Mouse (Mus musculus) cerebellum, postnatal 10 days (tissue): ENCODE results near the gene Zscan4-ps2.
"Not testable (repeated sequence)": the region's sequence is repeated elsewhere in the genome, so short reads cannot be mapped to it uniquely, and the experiment has no call there.

ENCODE experiments used
- DNase-seq, 2 experiments: peaks; one replicate each; pipeline ENCODE4 v3.0.0; 2021; ENCODE audit warnings: mixed read lengths in 2 of 2

Gene Zscan4-ps2

GRCm38 (mm10) chr7:11514010-11514409, at the start of gene Zscan4-ps2:
Gene Zscan4-ps2, plus strand, starts transcription at chr7:11514310.
- DNase-seq, result not testable (repeated sequence)
